Mouse (Mus musculus) heart, adult 18-20 months (tissue): ENCODE results near the gene Babam1. TPM values are rescaled to one million over a fixed set of nuclear protein-coding genes. Genes with fewer than 3 reads are reported as not detected.

Source experiments
- DNase-seq, 2 experiments: peaks; one replicate each; pipeline ENCODE4 v3.0.0; 2021 to 2022; ENCODE audit warnings: mixed read lengths in 1 of 2
- long read RNA-seq, 2 experiments: library from polyadenylated mRNA; stranded (forward); transcript quantifications; one replicate each; pipeline ENCODE4 v2.0.0; 2021
- total RNA-seq, 2 experiments: library from RNA; stranded (reverse); gene quantifications; 2 replicates each; pipeline ENCODE4 v1.2.3; 2021

The Babam1 gene
- total RNA-seq, result 10 to 100 TPM; 67.9 to 69.8 TPM
- long read RNA-seq, experiment 1, transcript Babam1-201 (9 exons, 1,433 nt), result major isoform, 46 of 54 reads
- long read RNA-seq, experiment 1, partial matches to known transcripts, result 2 of 54 reads
- long read RNA-seq, experiment 1, other reads (novel, unspliced or antisense), result 6 of 54 reads
- long read RNA-seq, experiment 2, transcript Babam1-201 (9 exons, 1,433 nt), result major isoform, 30 of 38 reads
- long read RNA-seq, experiment 2, partial matches to known transcripts, result 4 of 38 reads
- long read RNA-seq, experiment 2, other reads (novel, unspliced or antisense), result 4 of 38 reads

GRCm38 (mm10) chr8:71396639-71397305 lies at the start of gene Babam1:
TSS of gene Babam1 (plus strand) at chr8:71396861.
- peak; percentile 94 to 98 for DNase-seq

GRCm38 (mm10) chr8:71351117-71351516 lies 45.5 kb upstream of the Babam1 start:
- DNase-seq, result no peak

GRCm38 (mm10) chr8:71351520-71351919 lies 45.1 kb upstream of the Babam1 start:
- no peak for DNase-seq

- no peak for DNase-seq
Measured at GRCm38 (mm10) chr8:71358026-71358425, 38.6 kb upstream of the Babam1 start.

- DNase-seq, result peak; percentile 94 to 97
Measured at GRCm38 (mm10) chr8:71366771-71367528, 29.7 kb upstream of the Babam1 start, which contains the start of gene Use1. TSS of gene Use1 (plus strand) at chr8:71366848.

GRCm38 (mm10) chr8:71367529-71368176 lies 29.0 kb upstream of the Babam1 start:
- DNase-seq, result no peak

- no peak for DNase-seq
Measured at GRCm38 (mm10) chr8:71368366-71368765, 28.3 kb upstream of the Babam1 start.

- DNase-seq, result no peak
Measured at GRCm38 (mm10) chr8:71369040-71369718, 27.5 kb upstream of the Babam1 start.

GRCm38 (mm10) chr8:71370711-71371235 lies 25.9 kb upstream of the Babam1 start:
- DNase-seq, result no peak

- DNase-seq, result peak; percentile 97 to 99
Measured at GRCm38 (mm10) chr8:71371236-71371848, 25.3 kb upstream of the Babam1 start, which contains the start of gene Ocel1. TSS of gene Ocel1 (plus strand) at chr8:71371298.

- no peak for DNase-seq
Measured at GRCm38 (mm10) chr8:71372427-71372826, 24.2 kb upstream of the Babam1 start.

GRCm38 (mm10) chr8:71373000-71373399 lies 23.7 kb upstream of the Babam1 start:
- no peak for DNase-seq

GRCm38 (mm10) chr8:71374616-71375206 lies 21.9 kb upstream of the Babam1 start:
- peak; percentile 44 to 49 for DNase-seq

- peak; percentile 60 to 72 for DNase-seq
Measured at GRCm38 (mm10) chr8:71375581-71376422, 20.9 kb upstream of the Babam1 start.

- DNase-seq, result no peak
Measured at GRCm38 (mm10) chr8:71376423-71377030, 20.1 kb upstream of the Babam1 start.

GRCm38 (mm10) chr8:71379008-71379407 lies 17.7 kb upstream of the Babam1 start:
- DNase-seq, result no peak

GRCm38 (mm10) chr8:71379512-71380075 lies 17.1 kb upstream of the Babam1 start:
- no peak for DNase-seq
